Mouse (Mus musculus) G1E (cell line): Measurements from ENCODE around the gene Cfap20.
"Not testable (repeated sequence)": the region's sequence is repeated elsewhere in the genome, so short reads cannot be mapped to it uniquely, and the experiment has no call there.

Experiments used
- CTCF ChIP-seq: IDR thresholded peaks from 2 replicates; pipeline ENCODE4 v1.5.1; 2012; ENCODE audit warnings: low read depth, low read length, inconsistent platforms, mixed read lengths
- POLR2AphosphoS5 ChIP-seq: IDR thresholded peaks from 2 replicates; pipeline ENCODE4 v1.6.1; 2012; ENCODE audit warnings: low read depth, low read length, inconsistent platforms; ENCODE audit not compliant: insufficient replicate concordance

GRCm38 (mm10) chr8:95378928-95379327 is 55.7 kb downstream of the Cfap20 start:
- TF ChIP-seq CTCF, POLR2AphosphoS5: not testable (repeated sequence)
